Mouse (Mus musculus) forebrain, embryonic 15.5 days (tissue): ENCODE measurements around the gene Cox7a1. TPM values are rescaled to one million over a fixed set of nuclear protein-coding genes. Genes with fewer than 3 reads are reported as not detected.
"Not testable (repeated sequence)": the region's sequence is repeated elsewhere in the genome, so short reads cannot be mapped to it uniquely, and the experiment has no call there.

Experiments
- ATAC-seq: fragments of 200-750 bp; cut with Nextera tagmentation; replicated peaks from 2 replicates; pipeline ENCODE4 v1.8.0; 2017; ENCODE audit warnings: mild to moderate bottlenecking, moderate TSS enrichment, moderate library complexity
- H3K27ac ChIP-seq: fragments of 300-500 bp; sonication (generic); replicated peaks from 2 replicates; pipeline ENCODE4 v1.5.1; 2015; ENCODE audit warnings: mild to moderate bottlenecking, inconsistent platforms
- H3K27me3 ChIP-seq: fragments of 300-500 bp; sonication (generic); 2 replicates; pipeline ENCODE4 v1.6.1; 2015; ENCODE audit warnings: inconsistent platforms
- H3K36me3 ChIP-seq: fragments of 300-500 bp; sonication (generic); 2 replicates; pipeline ENCODE4 v1.6.1; 2015; ENCODE audit warnings: mild to moderate bottlenecking, inconsistent platforms
- H3K4me1 ChIP-seq: fragments of 300-500 bp; sonication (generic); 2 replicates; pipeline ENCODE4 v1.6.1; 2015; ENCODE audit warnings: inconsistent platforms
- H3K4me2 ChIP-seq: fragments of 300-500 bp; sonication (generic); replicated peaks from 2 replicates; pipeline ENCODE4 v1.6.1; 2015; ENCODE audit warnings: mild to moderate bottlenecking, inconsistent platforms
- H3K4me3 ChIP-seq: fragments of 300-500 bp; sonication (generic); 2 replicates; pipeline ENCODE4 v1.5.1; 2015; ENCODE audit warnings: mild to moderate bottlenecking, inconsistent platforms
- H3K9ac ChIP-seq: fragments of 300-500 bp; sonication (generic); replicated peaks from 2 replicates; pipeline ENCODE4 v1.6.1; 2015; ENCODE audit warnings: mild to moderate bottlenecking, inconsistent platforms
- H3K9me3 ChIP-seq: fragments of 300-500 bp; sonication (generic); 2 replicates; pipeline ENCODE4 v1.6.1; 2016; ENCODE audit warnings: inconsistent platforms
- WGBS: fragments of 180-500 bp; shearing (Covaris S2); methylation state at CpG from one replicate; pipeline ENCODE4 v1.1.7; 2015; ENCODE audit warnings: mixed read lengths; 5-methylcytosine and 5-hydroxymethylcytosine counted together
- polyA plus RNA-seq: library from polyadenylated mRNA; unstranded; fragments of >200 nt; fragmentation: Nextera tagmentation; extraction: Ambion mirVana; gene quantifications from 2 replicates; pipeline ENCODE4 v1.2.1, GENCODE M21; 2015

Cox7a1 gene
- polyA plus RNA-seq, 1 experiment from 2014 or later = 3.3 TPM

DNA sequence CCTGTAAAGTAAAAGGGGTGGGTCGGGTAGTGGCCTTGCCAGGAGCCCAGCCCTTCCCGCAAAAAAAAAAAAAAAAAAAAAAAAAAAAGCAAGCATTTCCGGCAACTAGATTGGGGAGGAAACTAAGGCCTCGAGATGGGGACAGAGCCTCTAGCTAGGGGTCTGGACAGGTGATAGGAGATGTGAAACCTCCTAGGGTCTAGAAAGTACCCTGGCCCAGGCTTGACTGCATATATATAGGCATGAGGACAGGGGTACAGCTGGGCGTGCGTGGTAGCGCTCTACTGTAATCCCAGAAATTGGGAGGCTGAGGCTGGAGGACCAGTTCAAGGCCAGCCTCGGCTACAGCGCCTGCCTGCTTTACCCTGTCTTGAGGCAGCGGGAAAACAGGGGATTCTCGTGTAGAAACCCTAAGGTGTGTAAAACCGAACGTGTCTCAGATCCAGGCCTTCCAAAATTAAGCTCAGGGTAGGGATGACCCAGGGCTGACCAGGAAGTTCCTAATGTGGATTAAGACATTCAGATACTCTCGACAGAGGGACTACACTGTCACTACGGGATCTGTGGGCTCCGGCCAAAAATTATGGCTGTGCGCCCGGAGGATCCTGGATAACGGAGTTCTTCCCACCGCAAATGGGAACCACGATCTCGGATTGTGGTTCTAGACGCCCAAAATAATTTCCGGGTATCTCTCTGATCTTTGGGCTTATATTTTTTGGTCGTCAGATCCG lies 10.3 kb downstream of the Cox7a1 start:
- under 1% methylated on average over 26 of the region's 26 CpGs for WGBS
- Histone ChIP-seq H3K36me3 (peaks cover 21% of the 10 kb centered on the region), H3K27ac (peak overlapping the region; percentile 77), H3K9me3 (no peaks in the 10 kb centered on the region), H3K4me1 (peaks cover 26% of the 10 kb centered on the region), H3K4me3 (peak overlapping the region; percentile 82), H3K9ac (peak overlapping the region; percentile 70), H3K27me3 (no peaks in the 10 kb centered on the region), H3K4me2 (peak overlapping the region; percentile 77)
- ATAC-seq = peak; percentile 20

DNA sequence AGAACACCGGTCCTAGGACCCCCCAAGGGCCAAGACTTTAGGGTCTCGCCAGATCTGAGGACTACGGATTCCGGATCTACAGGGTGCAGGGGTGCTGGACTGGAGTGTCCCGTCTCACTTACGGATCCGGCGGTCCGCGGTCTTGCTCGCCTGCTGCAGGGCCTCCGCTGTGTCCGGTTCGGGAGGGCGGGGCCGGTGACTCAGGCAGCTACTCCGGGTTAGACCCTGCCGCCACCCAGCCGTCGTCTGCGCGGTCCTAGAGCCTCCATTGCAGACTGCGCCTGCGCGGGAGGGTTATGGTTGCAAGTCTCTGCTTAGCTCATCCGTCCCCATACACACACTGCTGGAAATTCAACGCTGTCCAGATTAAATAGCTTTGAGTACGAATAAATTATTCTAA lies 10.9 kb downstream of the Cox7a1 start:
- H3K27me3 ChIP-seq = no peaks in the 10 kb centered on the region
- no peaks in the 10 kb centered on the region for H3K9me3 ChIP-seq
- WGBS = 1% methylated on average over 28 of the region's 28 CpGs
- peak overlapping the region; percentile 77 for H3K27ac ChIP-seq
- peak; percentile 90 for ATAC-seq
- peak overlapping the region; percentile 77 for H3K4me2 ChIP-seq
- peaks cover 19% of the 10 kb centered on the region for H3K36me3 ChIP-seq
- H3K9ac ChIP-seq = peak overlapping the region; percentile 70
- peaks cover 26% of the 10 kb centered on the region for H3K4me1 ChIP-seq
- peak overlapping the region; percentile 82 for H3K4me3 ChIP-seq

DNA sequence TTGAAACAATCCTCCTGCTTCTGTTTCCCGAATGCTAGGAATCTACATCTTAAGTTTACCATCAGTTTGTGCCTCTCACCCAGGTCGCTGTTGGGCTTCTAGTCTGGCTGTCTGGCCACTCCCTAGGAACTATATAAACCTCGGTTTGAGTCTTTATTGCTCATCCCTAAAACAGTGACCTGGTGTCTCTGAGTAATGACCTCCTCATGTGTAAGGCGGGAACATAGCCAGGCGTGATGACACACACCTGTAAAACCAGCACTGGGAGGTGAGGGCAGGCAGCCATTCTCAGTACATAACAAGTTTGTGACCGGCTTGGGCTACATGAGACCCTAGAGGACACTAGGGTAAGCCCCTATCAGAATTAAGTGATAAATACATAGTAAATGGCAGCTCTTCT lies 11.5 kb downstream of the Cox7a1 start:
- H3K27ac ChIP-seq = no peak overlapping the region

DNA sequence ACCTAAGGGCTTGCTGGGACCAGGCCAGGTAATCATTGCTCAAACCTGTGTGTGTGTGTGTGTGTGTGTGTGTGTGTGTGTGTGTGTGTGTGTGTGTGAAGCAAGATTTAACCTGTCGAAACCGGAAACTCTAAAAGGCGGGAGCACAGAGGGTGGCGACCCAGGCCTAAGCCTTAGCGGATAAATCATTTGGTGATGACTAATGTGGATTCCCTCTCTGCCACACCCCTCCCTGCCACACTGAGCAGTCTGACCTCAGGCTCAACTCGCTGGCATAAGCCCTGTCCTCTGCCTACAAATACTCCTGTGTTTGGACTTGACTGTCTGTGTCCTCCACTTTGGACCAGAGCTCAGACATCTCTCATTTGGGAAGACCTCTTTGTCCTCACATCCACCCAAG lies 12.2 kb downstream of the Cox7a1 start:
- H3K9ac ChIP-seq = no peak overlapping the region
- no peaks in the 10 kb centered on the region for H3K27me3 ChIP-seq
- 94% methylated on average over 6 of the region's 6 CpGs for WGBS
- H3K4me3 ChIP-seq = no peak overlapping the region
- ATAC-seq = no peak
- no peak overlapping the region for H3K27ac ChIP-seq
- H3K4me2 ChIP-seq = no peak overlapping the region
- H3K9me3 ChIP-seq = no peaks in the 10 kb centered on the region
- H3K4me1 ChIP-seq = peaks cover 26% of the 10 kb centered on the region
- peaks cover 11% of the 10 kb centered on the region for H3K36me3 ChIP-seq

More for the DNA sequence above, 11.5 kb downstream of the Cox7a1 start:
- H3K4me3 ChIP-seq = peak overlapping the region; percentile 82
- WGBS = 75% methylated on average over 6 of the region's 6 CpGs
- no peaks in the 10 kb centered on the region for H3K27me3 ChIP-seq
- peaks cover 14% of the 10 kb centered on the region for H3K36me3 ChIP-seq
- peak overlapping the region; percentile 70 for H3K9ac ChIP-seq
- H3K9me3 ChIP-seq = no peaks in the 10 kb centered on the region
- peak overlapping the region; percentile 77; the same call in 1 of the 2 replicates for H3K4me2 ChIP-seq
- peaks cover 26% of the 10 kb centered on the region for H3K4me1 ChIP-seq
- no peak for ATAC-seq

DNA sequence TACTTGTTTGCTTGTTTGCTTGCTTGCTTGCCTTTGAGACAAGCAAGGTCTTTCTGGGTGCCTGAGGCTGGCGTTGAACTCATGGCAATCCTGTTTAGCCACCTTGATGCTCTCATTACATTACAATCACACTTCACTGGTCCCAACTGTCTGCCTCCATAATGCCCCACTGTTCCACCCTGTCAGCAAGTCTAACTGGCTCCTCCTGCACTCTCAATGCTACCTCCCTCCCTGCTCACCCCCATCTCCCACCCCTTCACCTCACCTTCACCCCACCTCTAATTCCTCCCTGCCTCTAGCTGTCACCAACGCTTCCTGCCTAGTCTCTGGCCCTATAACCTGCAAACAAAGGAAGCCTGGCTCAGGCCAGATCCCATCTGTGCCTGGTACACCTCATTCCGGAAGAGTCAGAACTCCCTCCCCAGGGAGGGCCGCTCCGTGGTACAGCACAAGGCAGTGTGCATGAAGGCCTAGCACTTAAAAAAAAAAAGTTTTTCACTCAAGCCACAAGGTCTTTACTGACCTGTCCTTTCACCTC lies 13.7 kb downstream of the Cox7a1 start:
- Histone ChIP-seq H3K4me3 (no peak overlapping the region), H3K9ac (no peak overlapping the region), H3K36me3 (no peaks in the 10 kb centered on the region), H3K9me3 (no peaks in the 10 kb centered on the region), H3K27me3 (no peaks in the 10 kb centered on the region), H3K4me2 (no peak overlapping the region), H3K27ac (no peak overlapping the region), H3K4me1 (peaks cover 22% of the 10 kb centered on the region)
- no peak for ATAC-seq
- 75% methylated on average over 5 of the region's 5 CpGs for WGBS

DNA sequence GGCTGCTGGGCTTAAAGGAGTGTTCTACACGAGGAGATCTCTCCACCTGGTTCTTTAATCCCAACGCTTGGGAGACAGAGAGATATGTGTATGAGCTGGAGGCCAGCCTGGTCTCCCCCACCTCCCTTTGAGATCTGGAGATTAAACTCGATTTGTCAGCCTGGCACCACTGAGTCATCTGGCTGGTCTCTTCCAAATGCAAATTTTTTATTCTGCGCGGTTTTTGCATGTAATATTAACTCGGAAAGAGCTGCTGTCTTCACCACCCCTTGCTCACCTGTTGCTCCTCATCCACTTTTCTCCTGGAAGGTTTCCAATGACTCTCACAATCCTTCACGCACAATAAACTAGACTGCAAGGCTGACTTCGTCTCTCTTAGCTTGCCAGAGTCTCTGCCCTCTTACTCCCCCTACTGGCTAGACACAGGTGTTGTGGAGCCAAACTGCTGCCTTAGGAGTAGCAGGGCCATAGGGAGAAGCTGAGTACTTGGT lies 14.6 kb downstream of the Cox7a1 start, which contains the start of gene Capns1:
Capns1 (minus strand) TSS at position 331 of the 491 bp plus-strand sequence.
- H3K9ac ChIP-seq = no peak within 1 kb of the TSS
- H3K36me3 ChIP-seq = no peaks in the 10 kb centered on the region
- no peak within 1 kb of the TSS for H3K27ac ChIP-seq
- peak within 1 kb of the TSS; percentile 33 for H3K4me2 ChIP-seq
- ATAC-seq = no peak
- peaks cover 13% of the 10 kb centered on the region for H3K4me1 ChIP-seq
- no peaks in the 10 kb centered on the region for H3K9me3 ChIP-seq
- 5% methylated on average over 8 of the region's 8 CpGs for WGBS
- peak within 1 kb of the TSS; percentile 19; the same call in 1 of the 2 replicates for H3K4me3 ChIP-seq
- H3K27me3 ChIP-seq = no peaks in the 10 kb centered on the region

DNA sequence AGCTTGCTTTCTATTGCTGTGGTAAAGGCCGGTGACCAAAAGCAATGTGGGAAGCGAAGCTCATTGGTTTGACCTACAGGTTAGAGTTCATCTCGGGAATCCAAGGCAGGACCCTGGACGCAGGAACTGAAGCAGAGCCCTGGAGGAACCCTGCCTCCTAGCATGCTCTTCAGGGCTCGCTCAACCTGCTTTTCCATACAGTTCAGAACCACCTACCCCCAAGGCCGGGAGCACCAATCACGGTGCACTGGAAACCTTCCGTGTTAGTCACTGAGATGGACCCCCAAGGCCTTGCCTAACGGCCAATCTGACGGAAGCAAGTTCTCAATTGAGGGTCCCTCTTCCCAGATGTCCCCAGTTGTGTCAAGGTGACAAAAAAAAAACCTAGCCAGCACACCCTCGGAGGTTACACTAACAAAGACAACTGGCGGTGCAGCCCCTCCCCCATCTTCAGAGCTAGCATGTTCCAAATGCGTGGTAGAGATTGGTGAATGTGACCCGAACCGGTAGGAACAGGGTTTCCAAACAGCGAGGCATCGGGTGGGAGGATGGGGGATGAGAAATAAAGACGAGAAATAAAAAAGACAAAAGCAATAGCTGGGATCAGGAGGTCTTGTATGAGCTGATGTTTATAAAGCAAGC lies 15.7 kb downstream of the Cox7a1 start:
- no peak for ATAC-seq

DNA sequence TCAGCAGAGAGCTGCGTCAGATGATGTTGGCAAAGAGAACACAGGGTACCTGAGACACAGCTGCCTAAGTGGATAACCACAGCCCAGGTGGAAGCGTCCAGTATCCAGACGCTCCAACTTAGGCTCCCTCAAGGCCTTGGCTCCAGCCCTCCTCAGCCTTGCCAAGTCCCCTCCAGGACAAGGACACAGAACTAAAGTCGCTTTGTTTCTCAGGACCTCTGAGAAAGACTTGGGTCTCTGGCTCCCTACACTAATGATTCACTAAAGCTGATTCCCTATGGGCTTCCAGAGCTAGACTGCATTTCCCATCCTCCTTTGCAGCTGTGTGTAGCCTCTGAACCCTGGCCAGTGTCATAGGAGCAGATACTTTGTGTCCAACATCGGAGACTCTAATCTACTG lies 16.3 kb downstream of the Cox7a1 start:
- ATAC-seq = no peak
- no peaks in the 10 kb centered on the region for H3K27me3 ChIP-seq
- no peaks in the 10 kb centered on the region for H3K36me3 ChIP-seq
- H3K9ac ChIP-seq = no peak overlapping the region
- no peak overlapping the region for H3K27ac ChIP-seq
- peaks cover 9% of the 10 kb centered on the region for H3K4me1 ChIP-seq
- H3K4me3 ChIP-seq = no peak overlapping the region
- H3K9me3 ChIP-seq = no peaks in the 10 kb centered on the region
- H3K4me2 ChIP-seq = no peak overlapping the region
- WGBS = 83% methylated on average over 5 of the region's 5 CpGs

More for the DNA sequence above, 15.7 kb downstream of the Cox7a1 start:
- Histone ChIP-seq H3K4me3 (no peak overlapping the region), H3K27ac (no peak overlapping the region), H3K36me3 (no peaks in the 10 kb centered on the region), H3K4me2 (no peak overlapping the region), H3K9me3 (no peaks in the 10 kb centered on the region), H3K4me1 (peaks cover 12% of the 10 kb centered on the region), H3K27me3 (no peaks in the 10 kb centered on the region), H3K9ac (no peak overlapping the region)
- 83% methylated on average over 18 of the region's 18 CpGs for WGBS

DNA sequence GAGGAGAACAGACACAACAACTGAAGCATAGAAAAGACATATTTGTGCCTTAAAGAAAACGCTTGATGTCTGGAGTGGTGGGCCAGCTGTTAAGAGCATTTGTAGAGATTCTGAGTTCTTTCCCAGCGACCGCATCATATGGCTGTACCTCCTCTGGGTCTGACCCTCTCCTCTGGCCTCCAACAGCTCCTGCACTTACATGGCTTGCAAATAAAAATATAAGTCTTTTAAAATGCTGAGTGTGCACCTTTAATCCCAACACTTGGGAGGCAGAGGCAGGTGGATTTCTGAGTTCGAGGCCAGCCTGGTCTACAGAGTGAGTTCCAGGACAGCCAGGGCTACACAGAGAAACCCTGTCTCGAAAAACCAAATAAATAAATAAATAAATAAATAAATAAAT lies 16.7 kb downstream of the Cox7a1 start:
- H3K4me1 ChIP-seq, H3K4me2 ChIP-seq, ATAC-seq, H3K4me3 ChIP-seq, H3K27ac ChIP-seq, H3K9me3 ChIP-seq, H3K36me3 ChIP-seq, H3K27me3 ChIP-seq, H3K9ac ChIP-seq: not testable (repeated sequence)
- 89% methylated on average over 5 of the region's 5 CpGs for WGBS

DNA sequence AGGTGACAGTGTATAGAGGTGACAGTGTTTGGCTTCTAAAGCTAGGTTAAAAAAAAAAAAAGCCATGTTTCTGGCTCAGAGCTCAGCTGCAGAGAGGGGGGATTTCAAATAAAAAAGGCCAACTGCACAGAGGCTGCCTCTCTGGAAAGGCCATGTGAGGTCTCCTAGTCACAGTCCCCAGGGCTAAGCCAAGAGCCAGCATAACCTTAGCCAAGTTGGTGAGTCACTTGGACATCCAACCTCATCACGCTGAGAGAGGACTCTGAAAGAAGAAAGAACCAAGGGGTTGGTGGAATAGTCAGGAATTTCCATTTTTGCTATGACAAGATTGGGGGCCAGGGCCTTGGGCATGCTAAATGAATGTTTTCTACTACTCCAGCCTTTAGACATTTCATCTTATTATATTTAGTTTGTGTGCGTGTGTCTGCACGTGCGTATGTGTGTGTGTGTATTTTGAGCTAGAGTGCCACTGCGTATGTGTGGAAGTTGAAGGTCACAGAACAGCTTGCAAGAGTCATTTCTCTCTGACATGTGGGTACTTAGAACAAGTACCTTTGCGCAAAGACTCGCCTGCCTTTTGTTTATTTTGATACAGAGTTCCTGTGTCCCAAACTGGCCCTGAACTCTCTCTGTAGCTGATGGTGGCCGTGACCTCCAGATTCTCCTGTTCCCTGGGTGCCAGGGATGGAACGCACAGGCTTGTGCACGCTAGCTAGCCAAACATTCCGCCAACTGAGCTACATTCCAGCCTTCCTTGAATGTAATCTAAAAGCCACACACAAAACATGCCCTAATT lies 19.1 kb downstream of the Cox7a1 start:
- ATAC-seq = no peak
- Histone ChIP-seq H3K36me3 (no peaks in the 10 kb centered on the region), H3K4me3 (no peak overlapping the region), H3K9me3 (no peaks in the 10 kb centered on the region), H3K9ac (no peak overlapping the region), H3K4me2 (no peak overlapping the region), H3K27me3 (no peaks in the 10 kb centered on the region), H3K4me1 (peaks cover 5% of the 10 kb centered on the region), H3K27ac (no peak overlapping the region)
- 88% methylated on average over 11 of the region's 11 CpGs for WGBS

DNA sequence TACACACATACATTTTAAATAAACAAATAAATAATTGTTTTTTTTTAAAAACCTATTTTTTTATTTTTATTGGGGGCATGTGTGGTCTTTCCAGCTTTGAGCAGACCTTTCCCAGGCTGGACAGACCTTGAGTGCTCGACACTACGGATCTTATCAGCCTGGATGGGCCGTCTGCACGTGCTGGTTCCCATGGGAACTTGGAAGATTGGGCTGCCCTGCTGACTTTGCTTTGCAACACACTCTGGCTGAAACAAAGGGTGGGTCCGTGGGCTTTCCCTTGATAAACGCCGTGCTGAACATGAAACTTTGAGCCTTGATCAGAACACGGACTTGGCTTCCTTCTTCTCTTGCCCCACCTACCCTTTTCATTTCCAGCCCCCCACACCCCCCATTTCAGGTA lies 20.4 kb downstream of the Cox7a1 start:
- H3K9me3 ChIP-seq = no peaks in the 10 kb centered on the region
- no peak overlapping the region for H3K4me3 ChIP-seq
- H3K9ac ChIP-seq = no peak overlapping the region
- H3K4me2 ChIP-seq = no peak overlapping the region
- WGBS = 26% methylated on average over 8 of the region's 8 CpGs
- no peaks in the 10 kb centered on the region for H3K4me1 ChIP-seq
- no peak overlapping the region for H3K27ac ChIP-seq
- ATAC-seq = no peak
- no peaks in the 10 kb centered on the region for H3K27me3 ChIP-seq
- H3K36me3 ChIP-seq = no peaks in the 10 kb centered on the region

DNA sequence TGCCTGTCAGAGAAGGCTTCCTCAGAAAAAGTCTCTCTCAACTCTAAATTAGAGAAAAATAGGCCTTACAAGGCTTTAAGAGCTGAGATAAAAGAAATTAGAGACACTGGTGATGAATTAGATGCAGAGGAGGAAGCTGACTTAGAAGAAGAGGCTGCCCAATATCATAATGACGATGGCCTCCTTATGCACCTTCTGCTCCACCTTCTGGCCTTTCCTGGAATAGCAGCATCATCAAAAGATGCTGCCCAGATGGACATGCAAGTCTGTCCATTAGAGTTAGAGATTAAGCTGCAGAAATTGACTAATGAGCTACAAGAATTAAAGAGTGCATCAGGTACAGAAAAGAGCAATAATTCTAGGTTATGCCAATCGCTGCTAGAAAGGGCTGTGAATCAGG lies 21.4 kb downstream of the Cox7a1 start:
- H3K4me3 ChIP-seq = no peak overlapping the region
- no peak overlapping the region for H3K27ac ChIP-seq
- H3K27me3 ChIP-seq = no peaks in the 10 kb centered on the region
- H3K4me1 ChIP-seq = no peaks in the 10 kb centered on the region
- no peaks in the 10 kb centered on the region for H3K36me3 ChIP-seq
- H3K9me3 ChIP-seq = no peaks in the 10 kb centered on the region
- ATAC-seq = no peak
- H3K4me2 ChIP-seq = no peak overlapping the region
- 0% methylated on average over 2 of the region's 2 CpGs for WGBS
- no peak overlapping the region for H3K9ac ChIP-seq
